Mouse (Mus musculus): Measurements from ENCODE around the gene Rex1bd.
A peak's percentile ranks its signal among the peaks of the same experiment; 100 is the strongest.
"Not testable (repeated sequence)": the region's sequence is repeated elsewhere in the genome, so short reads cannot be mapped to it uniquely, and the experiment has no call there.

The Rex1bd gene

DNA sequence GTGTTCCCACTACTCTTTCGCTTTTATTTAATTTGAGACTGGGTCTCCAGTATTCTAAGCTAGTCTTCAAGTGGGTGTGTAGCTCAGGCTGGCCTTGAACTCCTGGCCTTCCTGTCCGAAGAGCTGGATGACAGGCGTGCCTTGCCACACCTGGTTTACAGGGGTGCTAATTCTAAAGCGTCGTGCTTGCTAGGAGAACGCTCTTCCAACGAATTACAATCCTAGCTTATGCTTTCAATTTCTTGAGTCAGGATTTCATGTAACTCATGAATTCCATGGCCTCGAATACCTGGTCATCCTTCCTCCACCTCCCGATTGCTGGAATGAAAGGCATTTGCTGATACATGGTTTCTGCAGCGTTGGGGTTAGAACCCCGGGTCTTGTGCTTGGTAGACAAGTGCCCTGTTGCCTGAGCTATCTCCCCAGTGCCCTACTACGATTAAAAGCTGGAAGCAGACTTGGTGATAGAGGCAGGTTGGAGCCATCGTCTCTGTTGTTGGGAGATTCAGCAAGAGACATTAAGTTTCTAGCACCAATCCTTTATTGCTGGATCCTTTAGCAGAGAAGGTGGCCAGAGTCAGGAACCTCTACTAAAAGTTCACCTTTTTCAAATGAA lies 21.7 kb upstream of the Rex1bd start:
- no peak for DNase-seq

DNA sequence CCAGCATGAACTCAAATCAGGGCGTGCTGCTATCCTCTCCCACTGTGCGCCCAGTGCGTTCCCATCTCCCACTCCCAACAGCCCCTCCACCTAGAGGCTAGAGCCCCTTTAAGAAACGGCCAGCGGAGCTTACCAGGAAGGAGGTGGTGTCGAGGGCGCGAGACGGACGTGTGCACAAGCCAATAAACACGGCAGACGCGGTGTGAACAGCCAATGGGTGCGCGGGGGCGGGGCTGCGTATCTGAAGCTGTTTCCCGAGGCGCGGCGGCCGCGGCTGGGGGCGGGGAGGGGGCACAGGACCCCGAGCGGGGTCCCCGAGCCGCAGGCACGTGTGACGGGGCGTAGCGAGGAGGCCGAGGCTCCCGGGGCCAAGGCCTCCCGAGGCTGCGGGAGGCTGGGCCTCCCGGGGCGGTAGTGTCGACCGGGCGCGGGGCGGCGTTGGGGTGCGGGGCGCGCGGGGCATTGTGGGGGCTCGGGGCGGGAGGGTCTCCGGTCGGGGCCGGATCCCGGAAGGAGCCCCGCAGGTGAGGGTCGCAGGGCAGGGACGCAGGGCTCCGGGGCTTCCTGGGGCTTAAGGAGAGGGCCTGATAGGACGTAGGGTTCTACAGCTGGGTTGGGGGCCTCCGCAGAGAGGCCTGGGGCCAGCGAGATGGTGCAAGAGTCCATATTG lies 21.1 kb upstream of the Rex1bd start, which contains the start of the genes Fkbp8 and Kxd1:
Fkbp8 (plus strand) TSS at position 213 of the 670 bp plus-strand sequence.
Kxd1 (minus strand) TSS at position 445 of the 670 bp plus-strand sequence.
- peak; percentile 98 for DNase-seq

DNA sequence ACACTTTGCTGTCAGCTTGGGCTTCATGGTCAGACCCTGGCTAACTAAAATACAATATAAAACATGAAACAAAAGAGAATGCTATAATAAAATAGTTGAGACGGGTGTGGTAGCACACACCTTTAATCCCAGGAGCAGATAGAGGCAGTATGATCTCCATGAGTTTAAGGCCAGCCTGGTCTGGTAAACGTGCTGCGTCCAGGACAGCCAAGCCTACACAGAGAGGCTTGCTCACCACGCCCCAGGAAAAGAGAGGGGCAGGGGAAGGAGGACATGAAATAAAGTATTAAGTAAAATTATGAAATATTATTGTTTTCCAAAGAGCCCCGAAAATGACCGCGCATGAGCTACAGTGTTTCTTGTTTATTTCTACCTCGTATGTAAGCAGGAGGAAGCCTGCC lies 20.6 kb upstream of the Rex1bd start:
- DNase-seq: no peak

DNA sequence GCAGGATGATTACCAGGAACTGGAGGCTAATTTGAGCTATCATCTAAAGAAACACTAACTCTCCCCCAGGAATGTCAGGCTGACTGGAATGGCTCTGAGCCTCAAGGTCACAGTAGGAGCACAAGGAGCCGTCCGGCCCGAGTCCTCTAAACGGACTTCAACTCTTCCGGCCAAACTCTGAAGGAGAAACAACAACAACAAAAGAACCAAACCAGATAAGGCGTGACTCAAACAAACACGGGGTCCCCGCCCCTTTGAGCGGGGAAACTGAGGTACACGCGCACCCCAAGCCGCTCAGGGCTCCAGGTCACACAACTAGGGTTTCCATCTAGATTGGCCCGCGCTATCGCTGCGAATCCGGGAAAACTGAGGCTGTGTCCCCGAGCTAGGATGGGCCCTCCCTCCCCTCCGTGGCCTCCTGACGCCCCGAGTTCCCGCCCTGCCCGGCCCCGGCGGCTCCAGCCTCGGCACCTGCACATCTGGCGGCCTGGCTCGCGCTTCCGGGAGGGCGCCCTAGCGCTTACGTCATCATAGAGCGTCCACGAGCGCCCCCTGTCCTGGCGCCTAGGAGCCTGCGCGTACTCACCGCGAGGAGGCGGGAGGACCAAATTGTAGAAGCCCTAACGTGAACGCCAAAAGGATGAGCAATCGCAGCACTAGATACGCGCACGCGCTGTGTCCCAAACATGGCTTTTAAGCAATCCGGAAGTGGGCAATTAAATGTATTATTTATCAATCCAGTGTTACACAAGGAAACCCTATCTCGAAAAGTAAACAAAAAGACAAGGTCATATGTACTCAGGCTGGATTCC lies 16.2 kb upstream of the Rex1bd start:
- DNase-seq: peak; percentile 97

DNA sequence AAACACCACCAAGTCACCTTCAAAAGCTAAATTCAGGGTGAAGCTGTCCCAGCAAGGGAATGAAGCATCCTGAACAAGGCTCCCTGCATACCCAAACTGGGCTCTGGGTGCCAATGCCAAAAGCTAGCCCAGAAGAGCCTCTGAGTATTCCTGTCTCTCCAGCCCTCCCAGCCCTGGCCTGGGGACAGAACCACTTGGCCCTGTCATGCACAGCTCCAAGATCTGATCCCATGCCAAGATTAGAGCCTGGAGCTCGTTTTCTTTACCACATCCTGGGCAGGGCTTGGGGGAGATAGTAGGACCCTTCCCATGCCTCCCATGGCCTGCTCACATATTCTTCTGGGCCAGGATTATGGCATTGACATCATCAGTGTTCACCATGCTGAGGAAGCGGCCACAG lies 13.1 kb upstream of the Rex1bd start:
- DNase-seq: no peak

DNA sequence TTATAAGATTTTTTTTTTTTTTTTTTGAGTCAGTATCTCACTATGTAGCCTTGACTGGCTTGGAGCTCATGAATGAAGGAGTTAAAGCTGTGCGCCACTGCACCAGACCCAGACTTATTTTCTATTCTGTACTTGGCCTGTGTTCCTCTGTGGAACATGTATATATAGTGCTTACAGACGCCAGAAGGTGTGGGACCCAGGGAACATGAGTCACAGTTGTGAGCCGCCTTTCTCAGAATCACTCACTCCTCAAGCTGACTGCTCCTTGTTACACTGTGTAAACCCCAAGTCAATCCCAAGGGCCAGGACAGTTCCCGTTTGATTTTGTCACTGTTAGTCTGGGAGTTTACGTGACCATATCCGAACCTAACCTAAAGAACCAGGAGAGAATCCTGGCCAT lies 12.5 kb upstream of the Rex1bd start:
- no peak for DNase-seq

DNA sequence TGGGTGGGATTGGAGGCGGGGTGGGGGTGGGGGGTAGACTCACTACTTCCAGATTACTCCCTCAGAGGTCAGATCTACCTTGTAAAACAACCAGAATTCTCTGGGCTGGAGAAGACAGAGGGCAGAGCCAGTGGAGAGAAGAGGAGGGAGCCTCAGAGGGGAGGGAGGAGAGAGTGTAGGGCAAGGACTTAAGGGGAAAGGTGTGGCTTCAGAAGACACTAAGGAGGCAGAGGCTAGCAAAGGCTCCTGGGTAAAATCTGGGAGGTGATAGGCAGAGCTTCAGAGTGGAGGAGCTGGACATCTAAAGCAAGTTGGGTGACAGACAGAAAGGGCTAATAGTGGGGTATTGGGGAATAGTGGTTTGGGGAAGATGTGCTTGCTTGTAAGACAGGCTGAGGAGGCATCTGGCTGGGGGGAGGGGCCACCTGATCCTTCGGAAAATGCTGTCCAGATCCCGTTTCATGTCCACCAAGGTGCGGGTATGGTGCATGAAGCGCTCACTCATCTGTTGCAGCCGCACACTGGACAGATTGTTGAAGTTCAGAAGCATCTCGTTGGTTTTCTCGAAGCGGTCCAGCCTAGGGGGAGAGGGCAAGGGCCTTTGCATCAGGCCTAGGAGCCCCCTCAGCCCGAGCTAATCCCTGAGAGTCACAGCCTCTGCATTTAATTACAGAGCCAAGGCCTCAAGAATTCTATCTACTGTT lies 11.5 kb upstream of the Rex1bd start:
- DNase-seq: no peak

DNA sequence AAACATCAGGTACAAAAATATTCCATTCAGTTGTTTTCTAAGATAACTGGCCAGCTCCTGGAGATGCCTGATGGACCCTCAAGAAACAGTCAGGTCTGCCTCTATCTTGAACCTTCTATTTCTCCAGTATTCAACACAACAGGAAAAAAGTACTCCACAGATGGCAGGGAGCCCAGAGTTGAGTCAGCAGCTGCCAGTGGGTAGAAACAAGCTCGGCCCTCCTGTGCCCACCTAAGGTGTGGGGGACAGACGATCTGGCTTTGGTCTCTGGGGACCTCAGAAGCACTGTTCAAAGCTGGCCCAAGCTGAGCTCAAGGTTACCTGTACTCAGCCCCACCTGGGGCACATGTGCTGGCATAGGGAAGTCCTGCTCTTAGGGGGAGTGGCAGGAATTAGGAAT lies 6.9 kb upstream of the Rex1bd start:
- DNase-seq: peak; percentile 39

DNA sequence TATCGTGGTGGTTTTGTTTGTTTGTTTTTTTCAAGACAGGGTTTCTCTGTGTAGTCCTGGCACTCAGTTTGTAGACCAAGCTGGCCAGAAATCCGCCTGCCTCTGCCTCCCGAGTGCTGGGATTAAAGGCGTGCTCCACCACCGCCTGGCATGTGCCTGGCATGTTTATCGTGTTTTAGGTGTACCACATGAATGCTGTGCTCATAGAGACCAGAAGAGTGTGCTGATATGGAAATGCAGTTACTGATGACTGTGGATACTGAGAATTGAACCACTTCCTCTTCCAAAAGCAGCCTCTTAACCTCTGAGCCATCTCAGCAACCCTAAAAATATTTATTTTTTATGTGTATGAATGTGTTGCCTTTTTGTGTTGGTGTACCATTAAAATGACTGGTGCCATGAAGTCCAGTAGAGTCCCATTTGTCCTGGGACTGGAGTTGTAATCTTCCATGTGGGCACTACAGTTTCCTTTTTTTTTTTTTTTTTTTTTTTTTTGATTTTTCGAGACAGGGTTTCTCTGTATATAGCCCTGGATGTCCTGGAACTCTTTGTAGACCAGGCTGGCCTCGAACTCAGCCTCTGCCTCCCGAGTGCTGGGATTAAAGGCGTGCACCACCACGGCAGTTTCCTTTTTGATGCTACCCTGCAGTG lies 5.8 kb upstream of the Rex1bd start:
- DNase-seq: no peak

DNA sequence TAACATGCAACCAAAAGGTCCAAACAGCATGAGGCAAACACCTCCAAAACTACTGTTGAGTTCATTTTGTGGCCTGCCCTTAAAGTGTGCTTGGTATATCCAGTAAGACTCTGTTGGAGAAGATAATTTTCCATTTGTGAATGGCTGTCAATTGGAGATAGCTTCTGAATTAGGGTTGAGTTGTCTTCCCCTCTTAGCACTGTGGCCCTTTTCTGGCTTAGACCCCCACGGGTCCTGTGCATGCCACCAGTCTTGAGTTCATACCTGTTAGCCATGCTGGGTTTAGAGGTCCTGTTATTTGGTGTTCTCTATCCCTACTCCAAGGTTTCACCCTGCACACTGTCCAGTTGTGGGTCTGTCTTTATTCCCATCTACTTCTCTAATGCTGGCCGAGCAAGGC lies 5.2 kb upstream of the Rex1bd start:
- no peak for DNase-seq

DNA sequence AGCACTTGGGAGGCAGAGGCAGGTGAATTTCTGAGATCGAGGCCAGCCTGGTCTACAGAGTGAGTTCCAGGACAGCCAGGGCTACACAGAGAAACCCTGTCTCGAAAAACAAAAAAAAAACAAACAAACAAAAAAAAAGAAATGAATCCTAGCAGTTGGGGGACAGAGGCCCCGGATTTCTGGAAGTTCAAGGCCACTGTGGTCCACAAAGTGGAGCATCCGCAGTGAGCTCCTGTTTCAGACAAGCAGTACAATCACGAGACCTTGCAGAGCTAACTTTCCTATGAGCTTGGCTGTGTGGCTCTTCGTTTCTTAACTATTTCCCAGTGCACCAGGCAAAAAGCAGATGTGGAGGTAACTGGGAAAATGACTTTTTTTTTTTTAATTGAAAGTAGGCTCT lies 4.6 kb upstream of the Rex1bd start:
- DNase-seq: not testable (repeated sequence)

DNA sequence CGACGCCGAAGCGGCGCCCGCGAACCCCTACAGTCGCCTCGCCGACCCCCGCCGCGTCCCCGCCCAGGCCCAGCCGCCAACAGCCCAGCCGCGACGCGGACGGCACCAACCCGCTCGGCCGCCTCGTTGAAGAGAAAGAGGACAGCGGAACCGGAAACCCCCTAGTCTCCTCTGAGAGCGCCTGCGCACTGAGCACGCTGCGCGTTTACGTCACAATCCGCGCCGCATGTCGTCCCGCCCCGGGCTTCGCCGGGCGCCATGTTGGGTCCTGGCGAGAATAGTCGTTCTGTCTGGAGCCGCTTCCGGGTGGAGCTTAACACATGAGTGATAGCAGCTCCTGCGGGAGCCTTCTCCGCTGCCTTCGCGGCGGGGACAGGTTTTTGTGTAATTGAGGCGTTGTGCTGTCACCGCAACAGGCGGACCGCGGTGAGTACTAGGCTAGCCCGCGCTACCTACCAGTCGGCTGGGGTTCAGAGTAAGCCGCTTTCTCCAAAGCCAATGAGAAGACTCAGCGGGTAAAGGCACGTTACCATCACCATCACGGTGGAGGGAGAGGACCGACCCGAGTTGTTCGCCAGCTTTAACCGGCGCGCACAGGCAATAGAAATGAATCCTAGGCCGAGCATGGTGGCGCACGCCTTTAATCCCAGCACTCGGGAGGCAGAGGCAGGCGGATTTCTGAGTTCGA lies 3.8 kb upstream of the Rex1bd start, which contains the start of gene Uba52:
Uba52 (minus strand) TSS at position 574 of the 688 bp plus-strand sequence.
- DNase-seq: peak; percentile 98

DNA sequence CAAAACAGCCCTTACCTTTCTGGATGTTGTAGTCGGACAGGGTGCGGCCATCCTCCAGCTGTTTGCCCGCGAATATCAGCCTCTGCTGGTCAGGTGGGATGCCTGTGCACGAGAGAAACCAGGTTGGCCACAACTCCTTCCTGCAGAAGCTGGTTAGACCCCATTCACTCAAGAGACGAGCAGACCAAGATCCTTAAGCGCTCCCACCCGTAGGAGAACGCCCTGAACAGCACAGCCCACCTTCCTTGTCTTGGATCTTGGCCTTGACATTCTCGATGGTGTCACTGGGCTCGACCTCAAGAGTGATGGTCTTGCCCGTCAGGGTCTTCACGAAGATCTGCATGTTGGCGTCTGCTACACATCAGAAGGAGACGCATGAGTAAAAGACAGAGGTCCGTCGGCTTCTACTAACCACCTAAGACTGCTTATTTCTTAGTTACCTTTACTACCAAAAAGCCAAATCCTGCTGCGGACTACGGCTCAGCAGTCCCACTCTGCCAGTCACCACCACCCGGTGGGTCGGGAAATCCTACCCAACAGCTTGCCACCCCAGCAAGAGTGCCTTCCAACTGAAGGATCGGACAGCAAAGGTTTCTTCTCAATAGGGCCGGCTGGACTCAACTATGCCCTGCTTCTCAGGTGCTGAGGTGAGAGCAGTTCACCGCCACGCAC lies 2.9 kb upstream of the Rex1bd start:
- no peak for DNase-seq

DNA sequence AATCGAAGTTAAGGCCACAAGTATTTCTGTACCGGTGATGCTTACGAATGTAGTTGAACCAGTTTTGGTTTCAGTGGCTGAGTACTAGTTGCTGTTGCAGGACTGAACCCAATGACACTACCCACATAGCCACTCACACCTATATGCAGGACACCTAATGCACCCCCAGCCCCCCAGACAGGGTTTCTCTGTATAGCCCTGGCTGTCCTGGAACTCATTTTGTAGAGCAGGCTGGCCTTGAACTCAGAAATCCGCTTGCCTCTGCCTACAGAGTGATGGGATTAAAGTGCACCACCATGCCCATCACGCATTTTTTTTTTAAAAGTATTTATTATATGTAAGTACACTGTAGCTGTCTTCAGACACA lies 458 bp upstream of the Rex1bd start:
- no peak for DNase-seq

DNA sequence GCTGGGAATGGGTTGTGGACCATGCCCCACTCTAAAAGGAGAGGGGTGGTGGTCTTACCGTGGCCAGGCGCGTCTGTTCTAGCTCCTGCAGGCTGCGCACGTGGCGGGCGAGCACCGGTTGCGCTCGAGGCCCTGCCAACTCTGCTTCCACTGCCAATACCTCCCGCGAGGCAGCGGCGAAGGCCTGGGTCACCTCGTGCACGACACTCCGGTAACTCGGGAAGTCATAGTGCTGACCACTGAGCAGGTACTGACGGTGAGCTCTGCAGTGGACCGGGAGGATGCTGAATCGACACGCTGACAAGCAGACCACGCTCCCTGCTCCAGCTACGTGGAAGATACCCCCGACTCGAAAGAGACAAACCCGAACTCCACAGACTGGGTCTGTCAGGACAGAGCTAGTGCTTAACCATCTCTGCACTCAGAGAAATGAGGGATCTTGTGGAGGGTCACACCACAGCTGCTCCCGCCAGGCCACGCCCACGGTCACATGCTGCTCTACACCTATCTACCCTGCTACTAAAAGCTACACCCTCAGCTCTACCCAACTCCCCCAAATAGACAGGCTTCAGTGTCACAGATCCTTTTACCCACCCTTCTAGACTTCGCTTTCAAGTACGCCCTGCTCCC lies 739 bp downstream of the Rex1bd start:
- DNase-seq: no peak

DNA sequence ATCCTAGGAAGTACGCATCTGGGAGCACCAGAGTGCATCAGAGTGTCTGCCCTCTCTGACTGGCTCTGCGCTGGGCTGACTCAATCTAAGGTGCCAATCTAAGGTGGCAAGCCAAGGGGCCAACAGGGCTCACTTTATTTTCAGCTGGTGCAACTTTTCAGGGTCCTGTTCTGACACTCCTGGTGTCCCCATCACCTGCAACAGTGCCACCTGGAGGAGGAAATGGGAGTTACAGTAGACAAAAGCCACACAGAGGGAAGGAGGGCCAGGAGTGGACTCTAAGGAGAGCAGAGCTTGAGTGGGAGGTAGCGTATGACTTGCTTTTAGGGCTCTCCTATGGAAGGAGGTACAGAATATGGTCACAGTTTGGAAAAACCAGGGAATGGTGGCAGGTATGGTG lies 1.7 kb downstream of the Rex1bd start:
- peak; percentile 88 for DNase-seq

DNA sequence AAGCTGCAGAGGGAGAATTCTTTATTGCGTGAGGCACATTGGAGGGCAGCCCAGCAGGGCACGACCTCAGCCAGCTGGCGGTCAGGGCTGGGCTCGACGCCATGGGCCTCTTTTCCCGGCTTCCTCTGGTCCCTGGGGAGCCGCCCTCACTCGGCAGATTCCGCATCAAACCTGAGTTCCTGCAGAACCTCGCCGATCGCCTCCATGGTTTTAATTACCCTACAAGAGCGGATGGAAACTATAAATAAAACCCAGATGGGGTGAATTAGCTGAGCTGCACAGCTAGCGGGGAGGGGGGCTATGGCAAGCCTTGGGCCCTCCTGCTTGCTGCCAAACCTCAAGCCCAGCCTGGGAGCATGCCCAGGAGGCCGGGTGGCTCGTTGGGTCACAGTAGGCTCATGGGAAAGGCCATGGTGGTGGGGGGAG lies 2.2 kb downstream of the Rex1bd start:
- DNase-seq: peak; percentile 85

DNA sequence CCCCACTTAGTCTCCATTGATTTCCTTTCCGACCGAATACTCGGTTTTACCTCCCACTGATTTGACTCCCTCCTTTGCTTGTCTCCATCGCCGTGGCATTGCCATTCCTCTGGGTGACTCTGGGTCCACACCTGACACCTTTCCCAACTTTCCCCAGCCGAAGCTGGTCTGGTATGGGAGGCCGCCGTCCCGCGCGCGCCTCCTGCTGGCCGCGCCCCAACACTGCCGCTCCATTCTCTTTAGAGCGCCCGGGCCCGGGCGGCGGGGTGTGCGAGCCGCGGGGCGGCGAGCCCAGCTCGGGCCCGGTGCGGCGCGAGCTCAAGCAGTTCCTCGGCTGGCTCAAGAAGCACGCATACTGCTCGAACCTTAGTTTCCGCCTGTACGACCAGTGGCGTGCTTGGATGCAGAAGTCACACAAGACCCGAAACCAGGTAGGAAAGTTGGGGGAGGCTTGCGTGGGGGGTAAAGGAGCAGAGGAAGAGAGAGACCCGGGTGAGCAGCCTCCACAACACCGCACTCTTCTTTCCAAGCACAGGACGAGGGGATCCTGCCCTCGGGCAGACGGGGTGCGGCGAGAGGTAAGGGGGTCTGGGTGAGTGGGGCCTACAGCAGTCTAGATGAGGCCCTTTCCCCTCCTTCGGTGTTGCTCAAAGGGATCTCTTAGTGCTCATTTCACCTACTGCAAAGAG lies 3.3 kb downstream of the Rex1bd start:
- peak; percentile 78 for DNase-seq

DNA sequence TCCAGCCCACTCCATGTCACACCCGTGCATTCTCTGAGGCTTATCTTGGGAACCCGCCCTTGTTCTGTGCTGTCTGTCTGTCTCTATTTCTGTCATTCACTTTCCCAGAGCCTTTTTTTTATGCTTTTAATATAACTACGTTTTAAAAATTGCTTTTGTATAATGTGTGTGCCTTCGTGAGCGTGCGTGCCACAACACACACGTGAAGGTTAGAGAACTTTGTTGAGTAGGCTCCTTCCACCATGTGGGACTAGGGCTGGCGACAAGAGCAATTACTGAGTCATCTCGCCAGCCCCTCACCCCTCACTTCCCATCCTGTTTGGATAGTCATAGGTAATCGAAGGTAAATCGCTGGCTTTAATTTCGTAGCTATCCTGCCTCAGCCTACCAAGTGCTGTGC lies 4.0 kb downstream of the Rex1bd start:
- DNase-seq: no peak

DNA sequence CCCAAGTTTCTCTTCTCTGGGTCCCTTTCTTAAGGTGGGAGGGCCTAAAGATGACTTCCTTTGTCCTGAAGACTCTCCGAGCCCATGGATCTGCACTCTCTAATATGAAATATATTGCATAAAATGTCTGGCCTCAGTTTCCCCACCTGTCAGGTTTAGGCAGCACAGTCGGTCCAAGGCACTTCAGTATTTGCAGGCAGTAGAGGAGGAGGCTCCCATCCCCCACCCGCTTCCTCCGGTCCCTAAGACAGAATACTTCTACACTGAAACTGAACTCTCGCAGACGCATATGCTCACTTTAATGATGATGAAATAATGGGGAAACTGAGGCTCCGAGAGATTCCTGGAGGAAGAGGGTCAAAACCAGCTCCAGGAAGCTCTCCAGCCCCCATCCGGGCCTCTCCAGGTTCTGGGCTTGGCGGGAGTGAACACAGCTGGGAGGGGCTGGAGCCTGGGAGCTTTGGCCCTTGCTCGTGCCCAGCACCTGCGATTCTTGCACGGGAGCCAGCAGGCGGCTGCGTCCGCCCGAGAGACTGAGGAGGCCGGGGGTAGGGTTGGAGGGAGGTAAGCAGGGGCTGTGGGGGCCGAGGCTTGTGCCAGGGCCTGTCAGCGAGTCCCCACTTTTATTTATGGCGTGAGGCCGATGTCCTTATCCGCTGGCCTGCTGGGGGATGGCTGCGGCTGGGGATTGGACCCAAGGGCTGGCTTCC lies 4.6 kb downstream of the Rex1bd start:
- DNase-seq: no peak

Data from lung, postnatal 10 days (tissue).